Mouse (Mus musculus) adrenal gland, postnatal 0 days (tissue): ENCODE results near the gene Btla. TPM values are rescaled to one million over a fixed set of nuclear protein-coding genes. Genes with fewer than 3 reads are reported as not detected.

ENCODE experiments used
- polyA plus RNA-seq: library from polyadenylated mRNA; unstranded; fragments of >200 nt; fragmentation: Nextera tagmentation; extraction: Ambion mirVana; gene quantifications from 2 replicates; pipeline ENCODE4 v1.2.1, GENCODE M21; 2015

Gene Btla
- polyA plus RNA-seq, result 0.26 and 0.76 TPM in 2 replicates

GRCm38 (mm10) chr16:45223648-45224388 is at the start of gene Btla:
TSS of gene Btla (plus strand) at chr16:45224315.

Other genes starting within 250 kb of the Btla start
- gene Ccdc80, start 130.9 kb upstream of the Btla start, polyA plus RNA-seq, result 61.4 and 77.4 TPM in 2 replicates
- gene Slc35a5, start 65.6 kb upstream of the Btla start, polyA plus RNA-seq, result 20.7 and 24.6 TPM in 2 replicates
- gene Atg3, start 65.5 kb upstream of the Btla start, polyA plus RNA-seq, result 43.1 and 49.5 TPM in 2 replicates
- gene Cd200, start 184.7 kb downstream of the Btla start, polyA plus RNA-seq, result 169 and 332 TPM in 2 replicates